Mouse (Mus musculus) granulocyte monocyte progenitor cell, adult 5-6 weeks (primary cell): ENCODE results near the gene Fam167b. TPM values are rescaled to one million over a fixed set of nuclear protein-coding genes. Genes with fewer than 3 reads are reported as not detected.
A peak's percentile ranks its signal among the peaks of the same experiment; 100 is the strongest.

Experiments used
- ATAC-seq: replicated peaks from 2 replicates; pipeline ENCODE4 v1.8.0; 2016; ENCODE audit warnings: mild to moderate bottlenecking, moderate TSS enrichment, inconsistent platforms; ENCODE audit not compliant: poor library complexity, severe bottlenecking
- total RNA-seq, 2 experiments: library from RNA; stranded (forward) in 1 of 2; stranded (reverse) in 1 of 2; fragments of 200-712, 200-1000 nt in 1 of 2; fragments of >200 nt in 1 of 2; fragmentation: Nextera tagmentation in 1 of 2; gene quantifications; 2 replicates each; pipeline ENCODE4 v1.2.3; 2014 to 2017

Fam167b gene
- not detected in 2 replicates for total RNA-seq (2014; fragmentation: Nextera tagmentation)
- not detected in 2 replicates for total RNA-seq (2017)

- ATAC-seq, result peak; percentile 18; the same call in 1 of the 2 replicates
Observed at GRCm38 (mm10) chr4:129578466-129578865, at the start of gene Fam167b. Gene Fam167b (minus strand): TSS chr4:129578549.

GRCm38 (mm10) chr4:129626035-129626434, 47.7 kb upstream of the Fam167b start:
- no peak for ATAC-seq

GRCm38 (mm10) chr4:129625496-129625895, 47.1 kb upstream of the Fam167b start:
- ATAC-seq, result no peak

GRCm38 (mm10) chr4:129625029-129625370, 46.7 kb upstream of the Fam167b start:
- peak; percentile 55 for ATAC-seq

DNA sequence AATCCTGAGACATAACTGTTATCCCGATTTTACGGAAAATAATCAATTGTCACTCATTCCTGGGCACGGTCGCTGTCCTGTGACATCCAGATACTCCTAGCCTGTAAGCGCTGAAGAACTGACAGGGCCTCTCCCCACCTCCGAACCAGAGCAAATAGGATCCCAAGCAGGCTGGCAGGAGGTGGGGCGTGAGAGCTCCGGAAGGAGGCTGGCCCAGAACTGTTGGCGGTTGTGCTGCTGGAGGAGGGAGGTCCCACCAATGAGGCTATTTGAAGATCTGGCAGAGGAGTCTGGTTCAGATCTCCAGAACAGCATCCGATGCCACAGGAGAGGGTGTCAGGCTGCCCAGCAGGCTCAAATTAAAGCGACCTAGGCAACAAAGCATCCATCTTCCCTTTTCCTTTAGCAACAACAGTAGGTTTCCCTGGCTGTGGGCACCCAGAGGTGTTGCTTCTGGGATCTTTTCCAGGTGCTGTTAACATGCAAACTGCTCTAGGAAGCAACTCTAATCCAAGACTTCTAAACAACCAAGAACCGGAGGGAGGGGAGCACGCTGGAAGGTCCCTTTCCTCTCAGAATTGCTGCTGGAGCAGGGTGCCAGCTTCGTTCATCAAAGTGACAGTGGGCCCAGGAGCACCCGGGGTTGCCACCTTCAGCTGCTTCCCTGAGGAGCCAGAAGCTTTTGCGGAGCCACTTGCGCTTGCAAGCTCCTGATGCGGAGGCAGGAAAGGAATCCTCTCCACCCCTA, 46.1 kb upstream of the Fam167b start:
- peak; percentile 87 for ATAC-seq

- ATAC-seq, result peak; percentile 4
Observed at GRCm38 (mm10) chr4:129623681-129624091, 45.3 kb upstream of the Fam167b start, which contains the start of gene Ccdc28b. Gene Ccdc28b (minus strand): TSS chr4:129623947.

- ATAC-seq, result no peak
Observed at GRCm38 (mm10) chr4:129622803-129623535, 44.6 kb upstream of the Fam167b start.

DNA sequence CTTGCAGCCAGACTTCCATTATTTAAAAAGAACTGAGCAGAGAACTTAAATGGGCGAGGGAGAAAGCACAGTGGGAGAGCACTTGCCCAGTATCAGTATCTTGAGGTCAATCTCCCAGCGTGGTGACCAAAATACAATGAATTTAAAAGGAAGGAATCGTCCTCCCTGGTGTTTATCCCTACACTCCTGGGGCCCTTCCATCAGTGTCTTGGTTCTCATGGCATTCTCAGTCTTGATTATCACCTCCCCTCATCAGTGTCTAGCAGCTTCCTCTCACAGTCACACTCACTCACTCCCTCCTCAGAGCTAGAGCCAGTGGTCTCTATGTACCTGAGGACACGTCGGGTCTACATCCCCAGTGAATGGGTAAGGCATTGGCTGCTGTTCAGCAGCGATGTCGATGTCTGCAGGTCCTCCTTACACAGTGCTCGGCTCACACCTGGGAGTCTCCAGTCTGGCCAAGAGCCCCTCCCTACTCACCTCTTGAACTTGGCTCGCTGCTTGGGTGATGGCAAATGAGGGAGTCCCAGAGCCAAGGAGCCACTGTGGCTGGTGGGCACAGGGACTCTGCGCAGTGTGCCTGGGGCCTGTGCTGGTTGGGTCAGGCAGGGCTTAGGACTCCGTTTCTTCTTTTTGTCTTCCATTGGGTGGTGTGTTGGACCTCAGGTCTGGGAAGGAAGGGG, 43.9 kb upstream of the Fam167b start:
- no peak for ATAC-seq

DNA sequence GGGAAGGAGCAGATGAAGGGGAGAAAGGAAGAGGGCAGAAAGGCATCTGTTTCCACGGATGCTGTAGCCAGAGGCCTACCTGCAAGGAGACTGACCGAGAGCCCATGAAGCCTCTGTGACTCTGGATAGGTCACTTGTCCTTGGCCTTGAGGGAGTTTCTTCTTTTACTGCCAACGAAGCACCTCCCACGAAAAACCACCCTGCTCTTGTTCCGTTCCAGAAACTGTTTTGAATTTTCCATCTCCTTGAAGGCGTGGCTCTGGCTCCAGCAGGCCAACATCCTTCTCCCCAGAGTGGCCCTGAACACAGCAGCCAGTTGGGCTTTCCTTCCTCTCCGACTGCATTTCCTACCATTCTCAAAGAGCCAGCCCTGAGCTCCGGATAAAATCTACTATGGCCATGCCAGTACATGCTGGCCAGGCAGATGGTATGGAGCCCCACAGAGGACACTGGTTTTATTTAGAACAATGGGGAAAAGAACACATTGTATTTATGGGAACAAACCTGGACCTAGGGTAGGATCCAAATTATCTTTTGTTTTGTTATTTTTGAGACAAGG, 43.0 kb upstream of the Fam167b start:
- ATAC-seq, result no peak

GRCm38 (mm10) chr4:129620419-129621282, 42.3 kb upstream of the Fam167b start:
- no peak for ATAC-seq

DNA sequence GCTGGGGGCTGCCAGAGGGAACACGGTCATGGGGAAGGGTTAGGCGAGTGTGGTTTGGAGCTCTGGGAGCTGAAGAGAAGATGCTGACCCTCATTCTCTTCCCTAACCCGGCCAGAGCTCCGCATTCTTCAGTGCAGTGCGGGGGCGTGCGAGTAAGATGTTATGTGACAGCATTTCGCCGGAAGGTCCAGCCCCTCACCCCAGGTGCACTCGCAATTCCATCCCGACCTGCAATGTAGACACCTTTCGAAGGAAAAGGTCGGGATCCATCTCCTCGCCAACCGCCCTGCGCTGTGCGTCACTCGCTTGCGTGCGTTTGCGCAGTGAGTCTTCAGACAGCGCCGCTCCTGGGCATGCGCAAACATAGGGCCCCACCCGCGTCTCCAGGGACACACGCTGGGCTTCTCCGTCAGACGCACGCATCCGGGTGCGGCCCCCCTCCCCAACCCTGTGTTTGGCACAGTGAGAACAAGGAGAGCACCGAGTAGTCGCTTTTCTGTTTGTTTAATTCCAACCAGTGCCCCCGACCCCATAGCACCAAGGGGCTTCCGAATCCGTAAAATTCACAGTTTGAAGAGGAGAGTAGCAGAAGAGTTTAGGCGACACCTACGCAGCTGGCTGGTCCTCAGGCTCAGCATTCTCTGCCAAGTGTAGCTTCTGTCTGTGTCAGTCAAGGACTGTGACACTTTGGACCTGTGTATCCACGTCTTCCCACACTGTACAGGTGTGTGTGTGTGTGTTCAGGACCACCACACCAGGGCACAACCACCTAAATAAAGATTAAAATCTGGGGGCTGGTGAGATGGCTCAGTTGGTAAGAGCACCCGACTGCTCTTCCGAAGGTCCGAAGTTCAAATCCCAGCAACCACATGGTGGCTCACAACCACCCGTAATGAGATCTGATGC, 40.7 kb upstream of the Fam167b start, which contains the start of gene Iqcc:
Iqcc (minus strand) TSS at position 314 of the 906 bp plus-strand sequence.
- peak; percentile 85 for ATAC-seq

DNA sequence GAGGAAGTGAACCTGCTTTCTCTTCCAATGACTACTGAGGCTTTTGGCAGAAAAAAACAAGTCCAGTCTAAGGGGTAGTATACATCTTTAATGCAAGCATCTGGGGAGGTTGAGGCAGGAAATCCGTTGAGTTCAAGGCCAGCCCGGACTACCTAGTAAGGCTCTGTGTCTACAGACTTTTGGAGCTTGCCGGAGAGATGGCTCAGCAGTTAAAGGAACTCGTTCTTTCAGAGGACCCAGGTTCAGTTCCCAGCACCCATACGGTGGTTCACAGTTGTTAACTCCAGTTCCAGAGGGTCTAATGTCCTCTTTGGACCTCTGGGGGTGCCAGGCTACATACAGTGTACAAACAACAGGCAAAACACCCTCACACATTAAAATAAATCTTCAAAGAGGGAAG, 39.7 kb upstream of the Fam167b start:
- no peak for ATAC-seq

DNA sequence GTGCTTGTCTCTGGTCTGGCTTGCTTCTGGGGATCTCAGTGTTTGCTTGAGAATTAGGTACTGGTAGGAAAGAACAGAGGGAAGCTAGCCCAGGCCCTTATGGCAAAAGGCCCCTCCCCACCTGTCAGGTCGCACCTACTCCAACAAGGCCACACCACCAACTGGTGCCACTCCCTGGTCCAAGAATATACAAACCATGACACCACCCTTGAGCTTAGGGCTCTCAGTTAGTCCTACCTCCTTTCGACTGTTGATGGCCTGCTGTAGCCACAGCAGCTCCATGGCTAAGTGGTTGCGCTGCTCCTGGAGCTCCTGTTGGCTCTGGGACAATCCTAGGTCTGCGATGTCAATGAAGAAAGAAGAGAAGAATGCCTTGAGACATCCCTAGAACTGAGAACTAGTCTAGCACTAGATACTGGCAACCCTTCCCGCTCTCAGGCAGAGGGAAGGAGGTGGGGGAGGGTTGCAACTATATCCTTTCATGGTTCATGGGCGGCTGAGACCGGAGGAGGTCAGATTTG, 38.8 kb upstream of the Fam167b start:
- ATAC-seq, result no peak

DNA sequence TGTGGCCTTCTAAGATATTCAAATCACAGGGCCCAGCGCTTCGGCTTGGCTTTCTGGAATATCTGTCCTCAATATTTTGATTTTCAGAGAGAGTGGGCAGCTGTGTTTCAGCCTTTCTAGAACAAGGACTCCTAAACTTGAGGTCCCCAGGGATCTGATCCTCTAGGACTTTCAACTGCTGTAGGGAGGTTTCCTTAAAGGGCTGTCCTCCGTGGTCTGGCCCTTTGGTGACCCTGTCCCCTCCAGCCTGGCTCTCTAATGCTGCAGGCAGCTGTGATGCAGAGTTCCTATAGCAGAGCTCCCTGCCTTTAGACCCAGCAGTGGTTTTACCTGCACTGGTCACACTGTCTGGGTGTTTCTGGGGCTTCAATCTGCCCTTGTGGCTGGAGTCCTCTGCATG, 38.3 kb upstream of the Fam167b start:
- no peak for ATAC-seq

DNA sequence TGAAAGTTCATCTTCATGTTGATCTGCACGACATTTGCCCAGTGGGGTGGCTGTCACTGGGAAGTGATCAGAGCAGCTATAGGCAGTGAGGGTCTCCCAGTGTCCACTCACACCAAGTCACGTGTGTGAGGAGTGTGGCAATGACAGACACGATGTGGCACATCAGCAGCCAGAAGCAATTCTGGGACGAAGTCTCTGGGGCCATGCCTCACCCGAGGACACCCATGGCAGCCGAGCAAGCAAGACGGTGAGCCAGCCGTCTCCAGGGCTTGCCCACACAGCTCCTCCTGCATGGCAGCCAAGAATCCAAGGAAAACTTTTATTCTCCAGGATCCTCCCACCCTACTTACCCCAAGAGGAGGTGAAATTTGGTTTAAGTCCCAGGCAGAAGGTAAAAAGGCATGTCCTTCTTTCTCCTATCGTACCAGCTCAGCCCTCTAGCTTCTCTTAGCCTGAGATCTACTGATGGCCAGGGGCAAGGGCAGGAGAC, 37.5 kb upstream of the Fam167b start:
- no peak for ATAC-seq

- ATAC-seq, result no peak
Observed at GRCm38 (mm10) chr4:129614093-129614492, 35.7 kb upstream of the Fam167b start, which contains the start of gene Dcdc2b. Gene Dcdc2b (minus strand): TSS chr4:129614257.

DNA sequence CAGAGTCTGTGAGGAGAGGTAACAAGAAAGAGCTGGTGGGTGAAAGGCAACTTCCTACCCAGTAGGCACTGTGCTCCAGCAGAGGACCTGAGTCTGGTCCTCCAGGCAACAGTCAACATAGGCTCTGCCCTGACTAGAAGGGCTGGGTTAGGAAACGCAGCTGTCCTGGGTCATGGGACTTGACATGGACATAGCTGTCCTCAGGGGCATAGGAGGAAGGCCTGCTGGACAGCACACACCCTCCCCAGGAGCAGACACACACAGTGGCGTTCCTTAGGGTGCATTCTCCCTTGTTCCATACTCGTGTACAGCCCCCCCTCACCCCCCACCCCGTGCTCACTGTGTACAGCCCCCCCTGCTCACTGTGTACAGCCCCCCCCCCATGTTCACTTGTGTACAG, 32.1 kb upstream of the Fam167b start:
- no peak for ATAC-seq

DNA sequence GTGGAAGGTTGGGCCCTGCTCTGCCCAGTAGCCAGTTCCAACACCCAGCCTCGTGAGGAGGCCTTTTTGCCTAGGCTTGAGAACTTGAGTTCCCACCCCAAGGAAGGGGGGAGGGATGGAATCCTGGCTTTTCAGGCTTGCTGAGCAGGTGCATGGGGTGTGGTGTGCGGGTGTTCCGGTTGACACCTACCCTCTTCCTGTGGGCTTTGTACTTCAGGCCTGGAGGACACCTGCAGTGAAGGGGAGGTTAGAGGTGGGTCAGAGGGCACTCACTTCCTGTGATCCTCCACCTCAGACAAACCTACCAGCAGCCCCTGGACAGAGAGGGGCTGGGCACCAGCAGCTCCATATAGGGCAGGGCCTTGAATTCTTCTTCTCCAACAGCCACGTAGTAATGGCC, 31.7 kb upstream of the Fam167b start:
- no peak for ATAC-seq
